Mouse (Mus musculus) urinary bladder, postnatal 4 days (tissue): ENCODE data around the gene Pofut2.
"Not testable (repeated sequence)": the region's sequence is repeated elsewhere in the genome, so short reads cannot be mapped to it uniquely, and the experiment has no call there.

ENCODE experiments used
- DNase-seq, 2 experiments: peaks; one replicate each; pipeline ENCODE4 v3.0.0; 2021 to 2022; ENCODE audit warnings: low spot score in 2 of 2

Pofut2 gene

DNA sequence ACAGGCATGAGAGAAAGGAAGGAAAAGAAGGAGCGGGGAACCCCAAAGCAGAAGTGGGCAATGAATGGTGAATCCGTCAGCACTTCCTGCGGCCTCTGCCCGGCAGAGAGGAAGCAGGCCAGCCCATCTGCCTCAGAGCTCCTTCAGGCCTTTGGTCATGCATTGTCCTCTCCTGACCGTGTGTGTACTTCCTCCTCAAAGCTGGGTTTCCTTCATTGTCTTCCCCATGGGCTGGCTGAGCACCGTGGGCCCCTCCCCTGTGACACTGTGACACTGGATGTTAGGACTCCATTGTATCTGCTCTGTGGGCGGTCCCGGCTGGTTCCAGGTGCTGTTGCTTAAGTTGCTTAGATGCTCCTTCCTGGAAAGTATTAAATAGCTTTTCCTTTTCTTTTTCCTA is 7.3 kb downstream of the Pofut2 start:
- DNase-seq: no peak

GRCm38 (mm10) chr10:77267027-77267426 is 8.0 kb downstream of the Pofut2 start:
- DNase-seq: no peak

DNA sequence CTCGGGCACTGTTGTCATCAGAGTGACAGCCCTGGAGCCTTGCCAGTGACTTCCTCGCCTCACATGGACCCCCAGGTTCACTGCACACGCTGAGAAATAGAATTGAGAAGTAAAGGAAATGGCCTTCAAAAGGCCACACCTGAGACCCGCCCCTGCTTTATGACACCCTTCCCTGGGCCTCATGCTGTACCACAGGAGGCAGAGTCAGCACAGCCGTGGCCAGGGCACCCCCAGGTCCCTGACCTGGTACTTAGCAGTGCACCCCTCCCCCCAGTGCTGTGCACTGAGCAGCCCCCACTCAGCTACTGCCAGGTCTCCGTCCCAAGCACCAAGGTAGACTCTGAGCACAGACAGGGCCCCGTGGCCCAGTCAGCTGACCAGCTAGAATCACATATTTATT is 10.1 kb downstream of the Pofut2 start:
- no peak for DNase-seq

DNA sequence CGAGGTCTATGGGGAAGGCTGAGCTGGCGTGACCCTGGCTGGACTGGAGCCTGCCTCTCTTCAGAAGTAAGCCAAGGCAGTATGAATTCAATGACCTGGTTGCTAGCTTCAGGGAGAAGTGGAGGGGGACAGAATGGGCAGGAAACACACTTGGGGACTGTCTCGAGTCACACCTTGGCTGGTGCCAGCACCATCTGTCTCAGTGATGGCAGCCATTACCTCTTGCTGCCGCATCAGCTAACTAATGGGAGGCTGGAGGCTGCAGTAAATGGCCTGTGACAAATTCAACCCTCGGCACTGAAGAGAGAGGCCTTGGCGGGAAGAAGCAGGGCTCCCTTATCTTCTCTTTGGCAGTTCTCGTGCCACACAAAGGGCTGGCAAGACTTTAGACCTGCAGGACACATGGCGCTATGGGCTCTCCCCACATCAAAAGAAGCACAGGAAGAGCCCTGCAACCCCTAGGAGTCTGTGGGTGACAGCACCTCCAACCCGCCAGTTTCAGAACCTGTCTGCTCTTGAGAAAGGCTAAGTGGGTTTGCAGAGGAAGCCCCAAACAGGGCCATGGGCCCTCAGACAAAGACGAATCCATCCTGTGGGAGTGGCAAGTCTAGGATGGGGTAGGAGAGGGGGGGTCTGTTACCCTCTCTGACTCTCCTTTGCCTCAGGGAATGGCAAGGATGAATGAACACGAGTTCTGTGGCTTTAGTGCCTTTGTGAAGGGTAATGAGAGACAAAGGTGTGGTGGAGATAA is 14.1 kb downstream of the Pofut2 start:
- DNase-seq: no peak

DNA sequence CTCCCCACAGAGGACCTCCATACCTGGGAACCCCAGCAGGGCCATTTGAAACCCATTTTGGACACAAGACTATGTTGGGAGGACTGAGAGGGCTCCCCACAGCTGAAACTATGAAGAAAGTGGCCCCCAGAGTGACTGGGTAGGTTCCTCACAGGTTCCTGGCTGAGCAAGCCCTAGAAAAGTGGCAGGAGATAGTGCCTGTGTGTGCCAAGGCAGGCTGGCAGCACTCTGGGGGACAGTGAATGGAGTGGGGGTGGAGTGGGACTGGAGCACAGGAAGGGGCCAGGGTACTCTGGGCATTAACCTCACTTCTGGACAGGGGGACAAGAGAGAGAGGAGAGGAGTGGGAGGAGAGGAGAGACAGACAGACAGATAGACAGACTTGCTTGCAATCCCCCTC is 14.8 kb downstream of the Pofut2 start:
- no peak for DNase-seq

- not testable (repeated sequence) for DNase-seq
Observed at GRCm38 (mm10) chr10:77282085-77282484, 23.1 kb downstream of the Pofut2 start.

- peak; percentile 43 to 74 for DNase-seq
Observed at GRCm38 (mm10) chr10:77282822-77283221, 23.8 kb downstream of the Pofut2 start.

DNA sequence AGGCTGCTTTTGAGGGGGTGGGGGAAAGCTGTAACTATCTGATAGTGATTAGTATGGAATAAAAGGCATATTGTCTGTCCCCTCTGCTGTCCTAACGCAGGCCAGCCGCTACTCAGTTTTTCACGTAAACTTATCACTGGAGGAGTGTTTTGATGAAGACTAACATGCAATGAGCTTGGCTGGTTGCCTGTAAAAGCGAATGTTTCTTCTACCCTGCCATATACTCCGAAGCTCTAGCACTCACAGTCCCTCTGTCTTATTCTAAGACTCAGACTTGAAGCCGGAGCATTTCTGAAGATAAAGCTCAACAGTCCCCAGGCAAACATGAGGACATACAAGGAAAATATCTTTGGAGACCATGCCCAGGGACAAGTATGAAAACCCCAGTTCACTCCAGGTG is 25.8 kb downstream of the Pofut2 start:
- DNase-seq: no peak

- no peak for DNase-seq
Observed at GRCm38 (mm10) chr10:77287626-77288025, 28.6 kb downstream of the Pofut2 start.

- DNase-seq: no peak
Observed at GRCm38 (mm10) chr10:77288639-77289195, 29.7 kb downstream of the Pofut2 start.

GRCm38 (mm10) chr10:77289559-77289958 is 30.5 kb downstream of the Pofut2 start:
- DNase-seq: no peak

GRCm38 (mm10) chr10:77290624-77291366 is 31.8 kb downstream of the Pofut2 start:
- DNase-seq: no peak

- no peak for DNase-seq
Observed at GRCm38 (mm10) chr10:77294691-77295090, 35.7 kb downstream of the Pofut2 start.

- no peak for DNase-seq
Observed at GRCm38 (mm10) chr10:77298621-77299020, 39.6 kb downstream of the Pofut2 start.

DNA sequence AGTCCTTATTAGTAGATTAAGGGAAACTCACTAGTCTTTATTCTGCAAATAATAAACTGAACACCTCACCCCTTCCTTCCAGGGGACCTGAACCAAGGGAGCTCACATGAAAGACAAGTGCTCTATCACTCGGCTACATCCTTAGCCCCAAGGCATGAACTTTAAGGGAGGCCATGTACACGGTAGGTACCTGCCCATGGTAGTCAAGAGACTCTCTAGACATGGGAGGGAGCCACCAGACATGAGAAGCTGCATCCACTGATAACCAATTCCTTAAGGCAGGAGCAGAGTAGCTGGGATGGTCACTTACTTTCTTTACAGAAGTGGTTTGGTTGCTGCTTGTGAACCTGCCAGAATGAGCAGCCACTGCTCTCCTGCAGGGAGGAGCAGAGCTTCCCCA is 40.2 kb downstream of the Pofut2 start:
- no peak for DNase-seq

DNA sequence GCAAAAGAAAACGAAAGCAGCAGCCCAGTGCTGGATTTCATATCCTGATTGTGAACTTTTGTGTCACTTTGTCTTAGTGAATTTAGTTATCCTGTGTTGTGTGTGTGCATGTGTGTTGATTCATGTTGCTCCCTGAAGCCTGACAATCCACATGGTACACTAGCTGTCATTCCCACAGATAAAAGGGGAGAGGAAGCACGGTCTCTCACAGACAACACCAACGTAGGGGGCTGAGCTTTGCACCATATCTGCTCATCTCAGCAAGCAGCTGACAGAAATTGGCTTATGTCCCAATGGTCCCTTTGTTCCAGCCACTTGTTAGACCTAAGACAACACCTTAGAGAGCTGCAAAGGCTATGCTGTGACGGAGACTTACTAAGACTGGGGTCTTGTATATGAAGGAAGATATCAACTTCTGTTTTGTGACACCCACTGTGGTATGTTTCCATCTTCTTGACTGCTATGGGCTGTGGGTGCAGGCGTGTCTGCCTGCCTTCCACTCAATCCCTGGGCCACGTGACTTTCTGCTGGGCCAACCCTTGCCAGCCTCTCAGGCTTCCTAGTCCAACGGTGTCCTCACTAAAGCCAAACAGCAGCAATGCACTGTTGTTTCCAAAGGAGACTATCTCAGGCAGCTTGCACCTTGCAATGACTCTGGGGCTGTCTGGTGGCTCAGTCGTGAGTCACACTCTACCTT is 41.4 kb downstream of the Pofut2 start:
- DNase-seq: no peak

- no peak for DNase-seq
Observed at GRCm38 (mm10) chr10:77300934-77301297, 41.9 kb downstream of the Pofut2 start.

DNA sequence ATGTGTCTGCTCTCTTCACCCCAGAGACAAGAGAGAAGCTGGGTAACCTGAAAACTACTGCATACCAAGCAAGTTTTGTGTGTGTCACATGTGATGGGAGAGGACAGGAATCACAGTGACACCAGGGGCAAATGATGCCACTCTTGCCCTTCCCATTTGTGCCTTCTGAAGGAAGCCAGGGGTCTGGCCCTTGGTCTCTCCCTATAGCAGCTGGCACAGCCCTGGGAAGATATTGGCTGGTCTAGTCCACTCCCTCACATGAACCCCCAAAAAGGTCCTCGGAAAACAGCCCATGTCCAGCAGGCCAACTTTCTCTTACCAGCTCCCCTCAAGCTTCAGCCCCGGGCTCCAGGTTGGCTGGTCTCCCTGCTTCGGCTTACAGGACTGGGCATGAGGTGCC is 45.3 kb downstream of the Pofut2 start:
- DNase-seq: no peak

DNA sequence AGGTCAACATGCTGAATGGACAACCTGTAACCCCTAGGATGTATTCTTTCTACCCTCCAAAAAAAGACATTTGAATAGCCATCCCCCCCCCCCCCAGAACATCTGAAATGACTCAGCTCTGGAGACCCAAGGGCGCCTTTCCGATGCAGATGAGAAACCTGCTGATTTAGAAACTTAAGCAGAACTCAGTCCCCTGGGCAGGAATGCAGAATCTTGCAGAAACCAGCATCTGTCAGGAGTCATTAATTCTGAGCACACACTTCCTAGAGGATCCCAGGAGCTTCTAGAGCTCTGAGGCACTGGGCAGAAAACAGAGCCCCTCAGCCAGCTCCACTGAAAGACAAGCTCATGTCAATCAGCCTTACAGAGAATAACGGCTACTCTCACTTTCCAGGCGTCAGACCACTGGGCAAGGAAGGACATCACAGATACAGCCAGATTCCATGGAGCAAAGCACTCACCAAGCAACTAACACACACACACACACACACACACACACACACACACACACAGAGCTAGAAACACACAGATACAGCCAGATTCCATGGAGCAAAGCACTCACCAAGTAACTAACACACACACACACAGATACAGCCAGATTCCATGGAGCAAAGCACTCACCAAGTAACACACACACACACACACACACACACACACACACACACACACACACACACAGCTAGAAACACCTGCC is 46.0 kb downstream of the Pofut2 start:
- DNase-seq: no peak

DNA sequence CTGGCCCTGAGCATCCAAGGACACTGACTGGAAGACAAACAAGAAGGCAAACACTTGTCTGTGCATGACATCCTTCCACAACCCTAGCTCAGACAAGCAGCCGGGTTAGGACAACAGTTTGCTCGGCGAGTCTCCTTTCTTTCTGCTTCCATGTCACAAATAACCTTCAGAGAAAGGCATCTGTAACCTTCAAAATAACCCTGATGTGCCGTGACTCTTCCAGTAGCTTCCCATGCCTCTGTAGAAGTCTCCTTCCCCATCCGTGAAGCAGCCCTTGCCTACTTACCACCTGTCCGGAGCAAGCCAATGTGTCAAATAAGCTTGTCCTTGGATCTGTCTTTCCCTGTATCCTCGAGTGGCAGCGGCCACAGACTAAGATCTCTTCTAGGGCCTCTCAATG is 46.7 kb downstream of the Pofut2 start:
- DNase-seq: no peak

- no peak for DNase-seq
Observed at GRCm38 (mm10) chr10:77308978-77309377, 50.0 kb downstream of the Pofut2 start.

DNA sequence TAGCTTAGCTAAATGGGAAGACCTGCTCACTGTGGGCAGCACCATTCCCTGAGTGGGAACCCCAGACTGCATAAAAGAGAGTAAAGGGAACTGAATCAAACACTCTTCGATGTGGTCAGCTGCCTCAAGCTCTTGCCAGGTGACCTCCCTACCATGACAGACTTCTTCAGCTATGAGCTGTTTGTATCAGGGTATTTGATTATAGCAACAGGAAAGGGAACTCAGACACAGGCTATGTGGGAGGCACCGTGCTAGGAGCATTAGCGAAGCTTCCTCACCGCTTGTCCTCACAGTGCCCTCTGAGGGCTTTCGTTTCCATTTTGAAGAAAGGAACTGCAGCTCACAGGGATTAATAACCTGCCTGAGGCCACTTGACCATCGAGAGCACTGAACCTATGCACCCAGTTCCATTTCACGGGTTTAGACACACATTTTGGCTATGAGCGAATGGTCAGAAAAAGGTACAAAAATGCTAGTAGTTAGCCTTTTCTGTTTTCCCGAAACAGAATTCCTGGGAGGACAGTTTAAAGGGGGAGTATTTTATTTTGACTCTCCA is 55.8 kb downstream of the Pofut2 start:
- no peak for DNase-seq
